ENCODE assay signal across 15 mouse cellular contexts in the genomic region with DNA sequence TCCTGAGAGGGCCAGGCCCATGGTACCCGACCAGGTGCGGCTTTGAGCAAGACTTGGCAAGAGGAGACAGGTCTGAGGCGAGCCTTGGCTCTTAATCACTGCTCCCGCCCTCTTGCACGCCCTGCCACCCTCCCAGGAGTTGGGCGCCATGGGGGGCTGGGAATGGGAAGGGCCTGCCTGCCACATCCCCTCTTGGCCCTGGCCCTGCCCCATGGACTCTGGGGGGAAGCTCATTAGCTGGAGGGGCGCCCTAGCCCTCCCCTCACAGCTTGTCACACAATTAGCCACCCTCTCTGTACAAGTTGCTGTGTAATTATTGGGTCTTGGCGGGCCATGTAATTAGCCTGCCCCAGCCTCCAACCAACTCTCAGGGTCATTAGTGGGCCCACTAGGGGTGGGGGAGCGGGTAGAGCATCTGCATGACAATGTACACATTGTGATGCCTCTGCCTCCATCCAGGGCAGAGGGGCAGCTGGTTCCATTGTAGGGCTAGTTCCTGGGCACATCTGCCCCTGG. TPM values are rescaled to one million over a fixed set of nuclear protein-coding genes. Genes with fewer than 3 reads are reported as not detected.
DNase-seq lines count a peak whose midpoint lies in the region; ATAC-seq and TF ChIP-seq lines count a peak whose summit lies in the region.
"Had no signal": no experiment of that assay in that cellular context is flagged by ENCODE, and none has a peak within 500 bp of the region (broad histone marks: within the 10 kb centered on the region; RNA-seq: fewer than 3 reads in every experiment).

No protein-coding gene starts in this region.

- H3K27me3 ChIP-seq in kidney, embryonic 16.5 days (ENCODE audit: insufficient read depth, low read length): peaks cover 23% of the 10 kb centered on the region
- peaks cover 9% of the 10 kb centered on the region for H3K27me3 ChIP-seq in forebrain, embryonic 11.5 days (ENCODE audit: control insufficient read depth, insufficient read depth, low read length)
- H3K27me3 ChIP-seq in limb, embryonic 11.5 days (ENCODE audit: control insufficient read depth, insufficient read depth, low read length): peaks cover 16% of the 10 kb centered on the region; the same call in 1 of the 2 replicates

- ATAC-seq in kidney, embryonic 16.5 days (ENCODE audit: low FRiP score, low TSS enrichment): 0 out of 2 replicates have a peak, but pooled peaks have one; percentile 21
- peak; percentile 84 for ATAC-seq in forebrain, embryonic 11.5 days (replicated peaks; ENCODE audit: low FRiP score)
- ATAC-seq in limb, embryonic 11.5 days (ENCODE audit: insufficient number of reproducible peaks, low FRiP score, low TSS enrichment, low read depth): 0 out of 2 replicates have a peak, but pooled peaks have one; percentile 27
- ATAC-seq: inflammation-experienced regulatory T-cells, adult 6 months had no signal

- no peaks in the 10 kb centered on the region for H3K36me3 ChIP-seq in kidney, embryonic 16.5 days (ENCODE audit: insufficient read depth, low read length)
- H3K36me3 ChIP-seq in forebrain, embryonic 11.5 days (ENCODE audit: control insufficient read depth, insufficient read depth, low read length): no peaks in the 10 kb centered on the region
- no peaks in the 10 kb centered on the region for H3K36me3 ChIP-seq in limb, embryonic 11.5 days (ENCODE audit: control insufficient read depth, insufficient read depth, low read length)
- H3K36me3 ChIP-seq: heart, embryonic 15.5 days had no signal

- H3K4me1 ChIP-seq in kidney, embryonic 16.5 days (ENCODE audit: insufficient read depth, low read length): peaks cover 4% of the 10 kb centered on the region; the same call in 1 of the 2 replicates
- peaks cover 3% of the 10 kb centered on the region; the same call in 1 of the 2 replicates for H3K4me1 ChIP-seq in forebrain, embryonic 11.5 days (replicated peaks; ENCODE audit: control insufficient read depth, insufficient read depth, low read length)
- no peaks in the 10 kb centered on the region for H3K4me1 ChIP-seq in limb, embryonic 11.5 days (ENCODE audit: control insufficient read depth, insufficient read depth, low read length)
- H3K4me1 ChIP-seq: heart, embryonic 15.5 days had no signal

- no peak overlapping the region for H3K4me2 ChIP-seq in kidney, embryonic 16.5 days (replicated peaks; ENCODE audit: low read depth, low read length)
- H3K4me2 ChIP-seq in forebrain, embryonic 11.5 days (ENCODE audit: low read depth, low read length, severe bottlenecking): no peak overlapping the region
- no peak overlapping the region for H3K4me2 ChIP-seq in limb, embryonic 11.5 days (ENCODE audit: low read depth, severe bottlenecking)
- H3K4me2 ChIP-seq: heart, embryonic 15.5 days had no signal

- WGBS in kidney, embryonic 16.5 days: 65% methylated on average over 9 of the region's 9 CpGs
- 26% methylated on average over 9 of the region's 9 CpGs for WGBS in forebrain, embryonic 11.5 days
- 32% methylated on average over 9 of the region's 9 CpGs for WGBS in limb, embryonic 11.5 days

- no peak for TF ChIP-seq CTCF in brain, embryonic 14.5 days (IDR thresholded peaks at IDR 0.05; ENCODE audit: borderline replicate concordance, extremely low read depth, insufficient read depth, insufficient read length)

- H3K9ac ChIP-seq in kidney, embryonic 16.5 days (replicated peaks; ENCODE audit: low read length): no peak overlapping the region
- H3K9ac ChIP-seq in forebrain, embryonic 11.5 days (ENCODE audit: low read length): no peak overlapping the region
- H3K9ac ChIP-seq in limb, embryonic 11.5 days (ENCODE audit: low read length): no peak overlapping the region
- H3K9ac ChIP-seq: heart, embryonic 15.5 days had no signal

- no peak for DNase-seq in kidney, adult 9 months
- peak; percentile 93 for DNase-seq in brain, embryonic 14.5 days (ENCODE audit: low read depth)
- DNase-seq in forebrain, embryonic 11.5 days (ENCODE audit: low spot score): peak; percentile 80
- no peak for DNase-seq in limb, embryonic 11.5 days (ENCODE audit: low spot score)
- DNase-seq in lung, postnatal 36 days: no peak
- no peak for DNase-seq in lung, postnatal 14 days
- DNase-seq in ovary, adult 18-20 months (ENCODE audit: low spot score): no peak
- DNase-seq: cerebellum, adult 11-12 months; kidney, postnatal 25 days; lung, adult 18-20 months had no signal

- no peak overlapping the region for H3K27ac ChIP-seq in kidney, embryonic 16.5 days (ENCODE audit: low read length)
- H3K27ac ChIP-seq in forebrain, embryonic 11.5 days (ENCODE audit: low read depth, low read length): peak overlapping the region; percentile 25; the same call in 1 of the 2 replicates
- no peak overlapping the region for H3K27ac ChIP-seq in limb, embryonic 11.5 days (replicated peaks; ENCODE audit: low read depth, low read length)
- H3K27ac ChIP-seq: heart, embryonic 15.5 days had no signal

- no peak overlapping the region for H3K4me3 ChIP-seq in kidney, embryonic 16.5 days (ENCODE audit: low read length)
- H3K4me3 ChIP-seq in forebrain, embryonic 11.5 days (ENCODE audit: low read depth, low read length): no peak overlapping the region
- no peak overlapping the region for H3K4me3 ChIP-seq in limb, embryonic 11.5 days (ENCODE audit: low read depth, low read length)
- H3K4me3 ChIP-seq: erythroblast, embryonic 14.5 days; heart, embryonic 15.5 days; megakaryocyte, embryonic 14.5 days had no signal

- H3K9me3 ChIP-seq in kidney, embryonic 16.5 days (ENCODE audit: low read length): no peaks in the 10 kb centered on the region
- H3K9me3 ChIP-seq in forebrain, embryonic 11.5 days (ENCODE audit: control insufficient read depth, low read length): no peaks in the 10 kb centered on the region
- H3K9me3 ChIP-seq in limb, embryonic 11.5 days (ENCODE audit: control insufficient read depth, low read length): no peaks in the 10 kb centered on the region
- H3K9me3 ChIP-seq: heart, embryonic 15.5 days; megakaryocyte, embryonic 14.5 days had no signal

- no peak for TF ChIP-seq POLR2A in brain, embryonic 14.5 days (IDR thresholded peaks at IDR 0.05; ENCODE audit: borderline replicate concordance, extremely low read depth, insufficient read depth, insufficient read length, poor library complexity, severe bottlenecking)

RNA-seq across cellular contexts. Expression of a gene that starts 49.2 kb away (rescaled TPM):
- 57.0 and 59.1 TPM in 2 replicates for polyA plus RNA-seq in kidney, embryonic 16.5 days (2015; fragmentation: Nextera tagmentation; extraction: Ambion mirVana)
- polyA plus RNA-seq in brain, embryonic 14.5 days (2012; rRNA removed): 53.3 and 75.7 TPM in 2 replicates
- polyA plus RNA-seq in forebrain, embryonic 11.5 days (2014; fragmentation: Nextera tagmentation; extraction: Ambion mirVana): 115 and 116 TPM in 2 replicates
- polyA plus RNA-seq in limb, embryonic 11.5 days (2014; fragmentation: Nextera tagmentation; extraction: Ambion mirVana): 39.3 and 45.7 TPM in 2 replicates

Comparison
In these comparisons a context has a peak if more than half of its experiments do, and no peak if none do; other contexts are left out.
1. ATAC-seq: peak in every context shown above with its lines; median percentile 84 in forebrain, embryonic 11.5 days; 27 in limb, embryonic 11.5 days; 21 in kidney, embryonic 16.5 days.
2. DNase-seq: peak in brain, embryonic 14.5 days (single experiment) and forebrain, embryonic 11.5 days (single experiment); none in kidney, adult 9 months (single experiment), limb, embryonic 11.5 days (single experiment), lung, postnatal 36 days (single experiment), lung, postnatal 14 days (single experiment) and ovary, adult 18-20 months (single experiment).